Mouse (Mus musculus) lung, embryonic 16.5 days (tissue): ENCODE results near the gene Vmn1r219. TPM values are rescaled to one million over a fixed set of nuclear protein-coding genes. Genes with fewer than 3 reads are reported as not detected.
"Not testable (repeated sequence)": the region's sequence is repeated elsewhere in the genome, so short reads cannot be mapped to it uniquely, and the experiment has no call there.

Source experiments
- ATAC-seq: fragments of 200-750 bp; cut with Nextera tagmentation; 2 replicates; pipeline ENCODE4 v1.8.0; 2017; ENCODE audit warnings: low read depth, mild to moderate bottlenecking, moderate library complexity
- H3K27ac ChIP-seq: fragments of 300-500 bp; sonication (generic); 2 replicates; pipeline ENCODE4 v1.5.1; 2014; ENCODE audit warnings: mild to moderate bottlenecking, control low read depth, low read length
- H3K27me3 ChIP-seq: fragments of 300-500 bp; sonication (generic); 2 replicates; pipeline ENCODE4 v1.6.1; 2014; ENCODE audit warnings: low read depth, low read length, mixed read lengths; ENCODE audit not compliant: control insufficient read depth, insufficient read depth
- H3K36me3 ChIP-seq: fragments of 300-500 bp; sonication (generic); 2 replicates; pipeline ENCODE4 v1.6.1; 2014; ENCODE audit warnings: low read length; ENCODE audit not compliant: control insufficient read depth, insufficient read depth
- H3K4me1 ChIP-seq: fragments of 300-500 bp; sonication (generic); replicated peaks from 2 replicates; pipeline ENCODE4 v1.6.1; 2014; ENCODE audit warnings: low read length, mixed read lengths; ENCODE audit not compliant: control insufficient read depth, insufficient read depth
- H3K4me2 ChIP-seq: fragments of 300-500 bp; sonication (generic); 2 replicates; pipeline ENCODE4 v1.6.1; 2014; ENCODE audit warnings: low read depth, low read length, control low read depth
- H3K4me3 ChIP-seq: fragments of 300-500 bp; sonication (generic); 2 replicates; pipeline ENCODE4 v1.5.1; 2014; ENCODE audit warnings: mild to moderate bottlenecking, low read length, control low read depth
- H3K9ac ChIP-seq: fragments of 300-500 bp; sonication (generic); 2 replicates; pipeline ENCODE4 v1.6.1; 2014; ENCODE audit warnings: low read length, control low read depth
- H3K9me3 ChIP-seq: fragments of 300-500 bp; sonication (generic); 2 replicates; pipeline ENCODE4 v1.6.1; 2016; ENCODE audit warnings: low read length; ENCODE audit not compliant: control insufficient read depth
- WGBS: fragments of 180-500 bp; shearing (Covaris S2); extraction: QIAGEN DNeasy Blood & Tissue Kit; methylation state at CpG from one replicate; pipeline ENCODE4 v1.1.7; 2014; 5-methylcytosine and 5-hydroxymethylcytosine counted together
- polyA plus RNA-seq: library from polyadenylated mRNA; unstranded; fragments of >200 nt; fragmentation: Nextera tagmentation; extraction: Ambion mirVana; gene quantifications from 2 replicates; pipeline ENCODE4 v1.2.1, GENCODE M21; 2015

Vmn1r219 gene
- polyA plus RNA-seq, result not detected in 2 replicates

GRCm38 (mm10) chr13:23159012-23159411 lies at the start of gene Vmn1r219:
Gene Vmn1r219 (plus strand): TSS chr13:23159312.
- no peak within 1 kb of the TSS for H3K27ac ChIP-seq
- H3K36me3 ChIP-seq, result no peaks in the 10 kb centered on the region
- no peaks in the 10 kb centered on the region for H3K27me3 ChIP-seq
- H3K9me3 ChIP-seq, result no peaks in the 10 kb centered on the region
- 74% methylated on average over 4 of the region's 4 CpGs for WGBS
- no peak within 1 kb of the TSS for H3K4me2 ChIP-seq
- H3K9ac ChIP-seq, result no peak within 1 kb of the TSS
- no peak within 1 kb of the TSS for H3K4me3 ChIP-seq
- H3K4me1 ChIP-seq, result no peaks in the 10 kb centered on the region
- ATAC-seq, result no peak

GRCm38 (mm10) chr13:23118126-23118525 lies 41.0 kb upstream of the Vmn1r219 start, which contains the start of gene Vmn1r217:
Gene Vmn1r217 (minus strand): TSS chr13:23118226.
- not testable (repeated sequence) for H3K4me3 ChIP-seq, H3K27ac ChIP-seq, H3K9ac ChIP-seq, H3K9me3 ChIP-seq, H3K4me1 ChIP-seq, H3K4me2 ChIP-seq, H3K27me3 ChIP-seq, ATAC-seq, H3K36me3 ChIP-seq
- WGBS, result 70% methylated on average over 1 of the region's 1 CpGs

GRCm38 (mm10) chr13:23120611-23121010 lies 38.5 kb upstream of the Vmn1r219 start:
- no peak overlapping the region for H3K4me2 ChIP-seq
- ATAC-seq, result no peak
- H3K27me3 ChIP-seq, result no peaks in the 10 kb centered on the region
- 63% methylated on average over 2 of the region's 2 CpGs for WGBS
- H3K4me3 ChIP-seq, result no peak overlapping the region
- no peaks in the 10 kb centered on the region for H3K9me3 ChIP-seq
- H3K4me1 ChIP-seq, result no peaks in the 10 kb centered on the region
- H3K36me3 ChIP-seq, result no peaks in the 10 kb centered on the region
- H3K9ac ChIP-seq, result no peak overlapping the region
- H3K27ac ChIP-seq, result no peak overlapping the region

- no peak for ATAC-seq
Measured at GRCm38 (mm10) chr13:23133099-23133498, 26.0 kb upstream of the Vmn1r219 start, which contains the start of gene Vmn1r218. Gene Vmn1r218 (plus strand): TSS chr13:23133155.

GRCm38 (mm10) chr13:23133501-23133900 lies 25.6 kb upstream of the Vmn1r219 start:
- ATAC-seq, result no peak
- Histone ChIP-seq H3K27ac (no peak overlapping the region), H3K4me1 (no peaks in the 10 kb centered on the region), H3K36me3 (no peaks in the 10 kb centered on the region), H3K4me2 (no peak overlapping the region), H3K9ac (no peak overlapping the region), H3K9me3 (no peaks in the 10 kb centered on the region), H3K27me3 (no peaks in the 10 kb centered on the region), H3K4me3 (no peak overlapping the region)
- 54% methylated on average over 1 of the region's 1 CpGs for WGBS

More at GRCm38 (mm10) chr13:23133099-23133498, 26.0 kb upstream of the Vmn1r219 start, which contains the start of gene Vmn1r218:
- Histone ChIP-seq H3K4me2 (no peak within 1 kb of the TSS), H3K9ac (no peak within 1 kb of the TSS), H3K27ac (no peak within 1 kb of the TSS), H3K36me3 (no peaks in the 10 kb centered on the region), H3K4me1 (no peaks in the 10 kb centered on the region), H3K9me3 (no peaks in the 10 kb centered on the region), H3K27me3 (no peaks in the 10 kb centered on the region), H3K4me3 (no peak within 1 kb of the TSS)
- 59% methylated on average over 3 of the region's 3 CpGs for WGBS

- no peak overlapping the region for H3K9ac ChIP-seq
- no peaks in the 10 kb centered on the region for H3K4me1 ChIP-seq
- H3K36me3 ChIP-seq, result no peaks in the 10 kb centered on the region
- no peaks in the 10 kb centered on the region for H3K27me3 ChIP-seq
- no peak overlapping the region for H3K27ac ChIP-seq
- WGBS, result 76% methylated on average over 2 of the region's 2 CpGs
- no peak for ATAC-seq
- no peaks in the 10 kb centered on the region for H3K9me3 ChIP-seq
- H3K4me3 ChIP-seq, result no peak overlapping the region
- no peak overlapping the region for H3K4me2 ChIP-seq
Measured at GRCm38 (mm10) chr13:23138880-23139279, 20.2 kb upstream of the Vmn1r219 start.

GRCm38 (mm10) chr13:23157848-23158247 lies 1.3 kb upstream of the Vmn1r219 start:
- WGBS, result 34% methylated on average over 3 of the region's 3 CpGs
- ATAC-seq, result peak; percentile 28; the same call in 1 of the 2 replicates
- H3K9me3 ChIP-seq, result no peaks in the 10 kb centered on the region
- no peaks in the 10 kb centered on the region for H3K4me1 ChIP-seq
- H3K36me3 ChIP-seq, result no peaks in the 10 kb centered on the region
- no peak overlapping the region for H3K27ac ChIP-seq
- H3K9ac ChIP-seq, result no peak overlapping the region
- H3K27me3 ChIP-seq, result no peaks in the 10 kb centered on the region
- H3K4me2 ChIP-seq, result no peak overlapping the region
- H3K4me3 ChIP-seq, result no peak overlapping the region

- not testable (repeated sequence) for H3K4me3 ChIP-seq, H3K27me3 ChIP-seq, H3K9me3 ChIP-seq, H3K9ac ChIP-seq, ATAC-seq, H3K27ac ChIP-seq, H3K4me1 ChIP-seq, H3K4me2 ChIP-seq, H3K36me3 ChIP-seq
- WGBS, result 65% methylated on average over 4 of the region's 4 CpGs
Measured at GRCm38 (mm10) chr13:23166471-23166870, 7.4 kb downstream of the Vmn1r219 start.

- H3K27me3 ChIP-seq, result no peaks in the 10 kb centered on the region
- no peak within 1 kb of the TSS for H3K9ac ChIP-seq
- ATAC-seq, result no peak
- 78% methylated on average over 2 of the region's 2 CpGs for WGBS
- no peaks in the 10 kb centered on the region for H3K36me3 ChIP-seq
- H3K4me3 ChIP-seq, result no peak within 1 kb of the TSS
- H3K27ac ChIP-seq, result no peak within 1 kb of the TSS
- no peaks in the 10 kb centered on the region for H3K9me3 ChIP-seq
- H3K4me2 ChIP-seq, result no peak within 1 kb of the TSS
- H3K4me1 ChIP-seq, result no peaks in the 10 kb centered on the region
Measured at GRCm38 (mm10) chr13:23187875-23188274, 28.8 kb downstream of the Vmn1r219 start, which contains the start of gene Vmn1r220. Gene Vmn1r220 (minus strand): TSS chr13:23187975.

GRCm38 (mm10) chr13:23203885-23204284 lies 44.8 kb downstream of the Vmn1r219 start:
- H3K9me3 ChIP-seq, H3K36me3 ChIP-seq, H3K27ac ChIP-seq, H3K4me2 ChIP-seq, ATAC-seq, H3K4me1 ChIP-seq, H3K27me3 ChIP-seq, H3K9ac ChIP-seq, H3K4me3 ChIP-seq: not testable (repeated sequence)
- 64% methylated on average over 1 of the region's 1 CpGs for WGBS
